Mouse (Mus musculus): ENCODE data around the gene Cd80.

DNA sequence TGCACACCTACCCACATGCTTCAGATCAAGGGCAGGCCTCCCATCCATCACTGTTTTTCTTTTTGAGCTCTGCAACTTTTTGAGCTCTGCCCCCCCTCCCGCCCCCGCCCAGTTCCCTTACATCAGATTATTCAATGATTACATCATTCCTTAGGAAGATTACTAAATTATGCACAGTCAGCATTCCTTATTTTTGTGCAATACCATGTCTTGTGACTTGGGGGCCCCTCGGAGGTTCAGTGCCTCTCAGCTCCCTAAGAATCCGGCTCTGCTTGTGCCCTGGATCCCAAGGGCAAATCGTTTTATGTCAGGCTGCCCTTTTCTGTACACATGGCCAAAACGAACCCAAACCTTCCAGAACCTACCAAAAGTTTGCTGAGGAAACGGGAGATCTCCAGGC lies 40.4 kb upstream of the Cd80 start:
- TF ChIP-seq CTCF (IDR thresholded peaks at IDR 0.05; ENCODE audit: low read depth, low read length) (no peak), TAL1 (conservative IDR thresholded peaks at IDR 0.05; ENCODE audit: low read depth, low read length) (no peak)

All from G1E (cell line).